Mouse (Mus musculus): Measurements from ENCODE around the gene Csgalnact2.

Gene Csgalnact2

GRCm38 (mm10) chr6:118074151-118074550 is 64.8 kb downstream of the Csgalnact2 start:
- DNase-seq (ENCODE audit: low read depth, low spot score): no peak

GRCm38 (mm10) chr6:118072176-118072575 is 66.8 kb downstream of the Csgalnact2 start:
- no peak for DNase-seq (ENCODE audit: low read depth, low spot score)

- no peak for DNase-seq (ENCODE audit: low read depth, low spot score)
Observed at GRCm38 (mm10) chr6:118071416-118071815, 67.5 kb downstream of the Csgalnact2 start.

- no peak for DNase-seq (ENCODE audit: low read depth, low spot score)
Observed at GRCm38 (mm10) chr6:118071013-118071350, 68.0 kb downstream of the Csgalnact2 start.

GRCm38 (mm10) chr6:118070321-118071012 is 68.5 kb downstream of the Csgalnact2 start:
- DNase-seq (ENCODE audit: low read depth, low spot score): peak; percentile 79

- DNase-seq (ENCODE audit: low read depth, low spot score): no peak
Observed at GRCm38 (mm10) chr6:118067720-118068119, 71.2 kb downstream of the Csgalnact2 start.

- DNase-seq (ENCODE audit: low read depth, low spot score): peak; percentile 86
Observed at GRCm38 (mm10) chr6:118066199-118067081, 72.5 kb downstream of the Csgalnact2 start.

- DNase-seq (ENCODE audit: low read depth, low spot score): no peak
Observed at GRCm38 (mm10) chr6:118065837-118066198, 73.1 kb downstream of the Csgalnact2 start.

- DNase-seq (ENCODE audit: low read depth, low spot score): no peak
Observed at GRCm38 (mm10) chr6:118064968-118065530, 73.9 kb downstream of the Csgalnact2 start.

- no peak for DNase-seq (ENCODE audit: low read depth, low spot score)
Observed at GRCm38 (mm10) chr6:118063266-118063665, 75.7 kb downstream of the Csgalnact2 start.

- DNase-seq (ENCODE audit: low read depth, low spot score): no peak
Observed at GRCm38 (mm10) chr6:118061266-118061665, 77.7 kb downstream of the Csgalnact2 start.
